Mouse (Mus musculus) T-cell, adult 66 days (primary cell): ENCODE results near the gene Tmem145. TPM values are rescaled to one million over a fixed set of nuclear protein-coding genes. Genes with fewer than 3 reads are reported as not detected.

ENCODE experiments used
- total RNA-seq, 2 experiments: library from RNA; stranded (reverse); gene quantifications; 3 replicates in 1 of 2; 4 replicates in 1 of 2; pipeline ENCODE4 v1.2.4; 2023

The Tmem145 gene
- not detected for total RNA-seq

GRCm38 (mm10) chr7:25305956-25306613, at the start of gene Tmem145:
Gene Tmem145 (plus strand): TSS chr7:25306106.

GRCm38 (mm10) chr7:25267301-25267750, 38.6 kb upstream of the Tmem145 start, which contains the start of gene Cic:
Gene Cic (plus strand): TSS chr7:25267704.

GRCm38 (mm10) chr7:25297454-25298325, 8.2 kb upstream of the Tmem145 start, which contains the start of gene Pafah1b3:
Gene Pafah1b3 (minus strand): TSS chr7:25297986.

GRCm38 (mm10) chr7:25301063-25301462, 4.8 kb upstream of the Tmem145 start, which contains the start of gene Prr19:
Gene Prr19 (plus strand): TSS chr7:25301411.

GRCm38 (mm10) chr7:25316532-25317445, 10.9 kb downstream of the Tmem145 start, which contains the start of gene Megf8:
Gene Megf8 (plus strand): TSS chr7:25317164.

Other genes with a start within 250 kb of the Tmem145 start
- 1 to 10 TPM; 6.6 to 8.5 TPM for gene Grik5, start 233.8 kb upstream of the Tmem145 start, total RNA-seq
- gene Zfp574, start 233.5 kb upstream of the Tmem145 start, total RNA-seq = 10 to 100 TPM; 23.1 to 24.2 TPM
- 10 to 100 TPM; 21.2 to 24.0 TPM for gene Pou2f2, start 126.4 kb upstream of the Tmem145 start, total RNA-seq
- 10 to 100 TPM; 84.8 to 98.4 TPM for gene Dedd2, start 85.5 kb upstream of the Tmem145 start, total RNA-seq
- 10 to 100 TPM; 21.4 to 23.0 TPM for gene Zfp526, start 84.7 kb upstream of the Tmem145 start, total RNA-seq
- 10 to 100 TPM; 89.3 to 97.2 TPM for gene Gsk3a, start 68.3 kb upstream of the Tmem145 start, total RNA-seq
- gene Erf, start 55.3 kb upstream of the Tmem145 start, total RNA-seq = 10 to 100 TPM; 31.8 to 35.1 TPM
- gene Cic, start 38.4 kb upstream of the Tmem145 start, total RNA-seq = 100 to 1,000 TPM; 327 to 328 TPM
- 10 to 100 TPM; 13.4 to 13.5 TPM for gene Pafah1b3, start 8.1 kb upstream of the Tmem145 start, total RNA-seq
- not detected for gene Prr19, start 4.7 kb upstream of the Tmem145 start, total RNA-seq
- gene Megf8, start 11.1 kb downstream of the Tmem145 start, total RNA-seq = 1 to 10 TPM; 1.3 to 1.4 TPM
- gene Cnfn, start 63.6 kb downstream of the Tmem145 start, total RNA-seq = not detected
- gene Lipe, start 92.6 kb downstream of the Tmem145 start, total RNA-seq = 10 to 100 TPM; 10.7 to 14.0 TPM
- gene Cxcl17, start 106.8 kb downstream of the Tmem145 start, total RNA-seq = not detected
- under 1 TPM; 0.96 to 0.98 TPM for gene Ceacam1, start 171.5 kb downstream of the Tmem145 start, total RNA-seq
- not detected for gene Ceacam2, start 233.8 kb downstream of the Tmem145 start, total RNA-seq